Mouse (Mus musculus): ENCODE data around the gene Adora3. TPM values are rescaled to one million over a fixed set of nuclear protein-coding genes. Genes with fewer than 3 reads are reported as not detected.
A peak's percentile ranks its signal among the peaks of the same experiment; 100 is the strongest.

Gene Adora3
- total and polyA plus RNA-seq, 2 experiments = 0.09 TPM; not detected in 1

GRCm38 (mm10) chr3:105893941-105894391 lies 23.3 kb downstream of the Adora3 start:
- H3K9ac ChIP-seq (ENCODE audit: low read depth, low read length) = no peak overlapping the region
- 62% methylated on average over 6 of the region's 6 CpGs for WGBS
- H3K4me3 ChIP-seq (ENCODE audit: insufficient read depth, low read depth, low read length) = no peak overlapping the region
- H3K27ac ChIP-seq (replicated peaks; ENCODE audit: insufficient read depth, low read depth, low read length) = peak overlapping the region; percentile 7
- no peaks in the 10 kb centered on the region for H3K36me3 ChIP-seq (ENCODE audit: control insufficient read depth, insufficient read depth, low read length)
- peaks cover 2% of the 10 kb centered on the region; the same call in 1 of the 2 replicates for H3K4me1 ChIP-seq (ENCODE audit: control insufficient read depth, insufficient read depth, low read length)
- H3K27me3 ChIP-seq (ENCODE audit: control insufficient read depth, insufficient read depth, low read length) = no peaks in the 10 kb centered on the region
- H3K79me2 ChIP-seq (ENCODE audit: control insufficient read depth, insufficient read depth, low read length) = no peaks in the 10 kb centered on the region
- no peak for TF ChIP-seq CTCF (IDR thresholded peaks at IDR 0.05; ENCODE audit: low read depth, low read length)
- no peak for TF ChIP-seq POLR2A (IDR thresholded peaks at IDR 0.05; ENCODE audit: extremely low read depth, insufficient read depth, low read length)
- DNase-seq (ENCODE audit: extremely low read depth, low read depth, low spot score) = no peak

- Histone ChIP-seq H3K36me3 (ENCODE audit: control insufficient read depth, insufficient read depth, low read length) (no peaks in the 10 kb centered on the region), H3K4me1 (ENCODE audit: control insufficient read depth, insufficient read depth, low read length) (peaks cover 2% of the 10 kb centered on the region; the same call in 1 of the 2 replicates), H3K27ac (replicated peaks; ENCODE audit: insufficient read depth, low read depth, low read length) (peak overlapping the region; percentile 22), H3K79me2 (ENCODE audit: control insufficient read depth, insufficient read depth, low read length) (no peaks in the 10 kb centered on the region), H3K4me3 (ENCODE audit: insufficient read depth, low read depth, low read length) (no peak overlapping the region), H3K27me3 (ENCODE audit: control insufficient read depth, insufficient read depth, low read length) (no peaks in the 10 kb centered on the region), H3K9ac (ENCODE audit: low read depth, low read length) (no peak overlapping the region)
- TF ChIP-seq CTCF (IDR thresholded peaks at IDR 0.05; ENCODE audit: low read depth, low read length) (peak; percentile 83), POLR2A (IDR thresholded peaks at IDR 0.05; ENCODE audit: extremely low read depth, insufficient read depth, low read length) (no peak)
- 55% methylated on average over 23 of the region's 23 CpGs for WGBS
- DNase-seq (ENCODE audit: extremely low read depth, low read depth, low spot score) = peak; percentile 72
Measured at GRCm38 (mm10) chr3:105894601-105895592, 24.2 kb downstream of the Adora3 start.

GRCm38 (mm10) chr3:105896811-105897210 lies 26.2 kb downstream of the Adora3 start:
- Histone ChIP-seq H3K9ac (ENCODE audit: low read depth, low read length) (no peak overlapping the region), H3K27ac (replicated peaks; ENCODE audit: insufficient read depth, low read depth, low read length) (no peak overlapping the region), H3K27me3 (ENCODE audit: control insufficient read depth, insufficient read depth, low read length) (no peaks in the 10 kb centered on the region), H3K36me3 (ENCODE audit: control insufficient read depth, insufficient read depth, low read length) (no peaks in the 10 kb centered on the region), H3K4me1 (ENCODE audit: control insufficient read depth, insufficient read depth, low read length) (peaks cover 2% of the 10 kb centered on the region; the same call in 1 of the 2 replicates), H3K79me2 (ENCODE audit: control insufficient read depth, insufficient read depth, low read length) (no peaks in the 10 kb centered on the region), H3K4me3 (ENCODE audit: insufficient read depth, low read depth, low read length) (no peak overlapping the region)
- DNase-seq (ENCODE audit: extremely low read depth, low read depth, low spot score) = no peak
- TF ChIP-seq CTCF (IDR thresholded peaks at IDR 0.05; ENCODE audit: low read depth, low read length) (no peak), POLR2A (IDR thresholded peaks at IDR 0.05; ENCODE audit: extremely low read depth, insufficient read depth, low read length) (no peak)
- WGBS = 93% methylated on average over 3 of the region's 3 CpGs

GRCm38 (mm10) chr3:105898325-105898724 lies 27.7 kb downstream of the Adora3 start:
- Histone ChIP-seq H3K9ac (ENCODE audit: low read depth, low read length) (no peak overlapping the region), H3K4me3 (ENCODE audit: insufficient read depth, low read depth, low read length) (no peak overlapping the region), H3K36me3 (ENCODE audit: control insufficient read depth, insufficient read depth, low read length) (no peaks in the 10 kb centered on the region), H3K27me3 (ENCODE audit: control insufficient read depth, insufficient read depth, low read length) (no peaks in the 10 kb centered on the region), H3K79me2 (ENCODE audit: control insufficient read depth, insufficient read depth, low read length) (no peaks in the 10 kb centered on the region), H3K4me1 (ENCODE audit: control insufficient read depth, insufficient read depth, low read length) (no peaks in the 10 kb centered on the region; the same call in 1 of the 2 replicates), H3K27ac (replicated peaks; ENCODE audit: insufficient read depth, low read depth, low read length) (no peak overlapping the region)
- peak; percentile 32 for DNase-seq (ENCODE audit: extremely low read depth, low read depth, low spot score)
- TF ChIP-seq CTCF (IDR thresholded peaks at IDR 0.05; ENCODE audit: low read depth, low read length) (no peak), POLR2A (IDR thresholded peaks at IDR 0.05; ENCODE audit: extremely low read depth, insufficient read depth, low read length) (no peak)
- 69% methylated on average over 2 of the region's 2 CpGs for WGBS

- H3K27me3 ChIP-seq (ENCODE audit: control insufficient read depth, insufficient read depth, low read length) = no peaks in the 10 kb centered on the region
- no peaks in the 10 kb centered on the region for H3K36me3 ChIP-seq (ENCODE audit: control insufficient read depth, insufficient read depth, low read length)
- DNase-seq (ENCODE audit: extremely low read depth, low read depth, low spot score) = no peak
- 95% methylated on average over 11 of the region's 11 CpGs for WGBS
- no peak overlapping the region for H3K9ac ChIP-seq (ENCODE audit: low read depth, low read length)
- no peaks in the 10 kb centered on the region for H3K79me2 ChIP-seq (ENCODE audit: control insufficient read depth, insufficient read depth, low read length)
- H3K4me1 ChIP-seq (ENCODE audit: control insufficient read depth, insufficient read depth, low read length) = no peaks in the 10 kb centered on the region; the same call in 1 of the 2 replicates
- TF ChIP-seq POLR2A (IDR thresholded peaks at IDR 0.05; ENCODE audit: extremely low read depth, insufficient read depth, low read length) = no peak
- TF ChIP-seq CTCF (IDR thresholded peaks at IDR 0.05; ENCODE audit: low read depth, low read length) = no peak
- H3K4me3 ChIP-seq (ENCODE audit: insufficient read depth, low read depth, low read length) = no peak overlapping the region
- no peak overlapping the region for H3K27ac ChIP-seq (replicated peaks; ENCODE audit: insufficient read depth, low read depth, low read length)
Measured at GRCm38 (mm10) chr3:105898861-105899260, 28.2 kb downstream of the Adora3 start.

Data from liver, adult 2 months (tissue).